Mouse (Mus musculus) left cerebral cortex, postnatal 10 days (tissue): ENCODE measurements around the gene Myh14. TPM values are rescaled to one million over a fixed set of nuclear protein-coding genes. Genes with fewer than 3 reads are reported as not detected.

Experiments used
- DNase-seq, 2 experiments: peaks; one replicate each; pipeline ENCODE4 v3.0.0; 2021 to 2022; ENCODE audit warnings: low spot score in 2 of 2, mixed read lengths in 1 of 2; ENCODE audit errors: extremely low spot score in 1 of 2
- intact Hi-C: fragments of 180-260 bp; cut with DNase I; formaldehyde crosslinking; loops from one replicate; pipeline ENCODE4 v1.15.1; 2025
- total RNA-seq, 2 experiments: library from RNA; stranded (reverse); gene quantifications; 2 replicates each; pipeline ENCODE4 v1.2.3; 2021

Myh14 gene
- total RNA-seq, 2 experiments from 2014 or later: 9.1 to 9.7 TPM

GRCm38 (mm10) chr7:44560435-44561400 lies 109.9 kb downstream of the Myh14 start:
- intact Hi-C loops: loop anchor here (5.0 kb wide), 1 partner anchor 38 kb away; the partner anchor contains the start of gene Mybpc2
- peak; percentile 62 to 78 for DNase-seq

- DNase-seq: no peak
- intact Hi-C loops: loop anchor here (10.0 kb wide), 1 partner anchor 183 kb away; no protein-coding TSS in a partner anchor
Observed at GRCm38 (mm10) chr7:44557629-44558028, 113.0 kb downstream of the Myh14 start.

Other genes starting within 250 kb of the Myh14 start
- gene Lrrc4b, start 241.8 kb downstream of the Myh14 start, total RNA-seq: 100 to 1,000 TPM; 311 to 323 TPM
- 10 to 100 TPM; 14.7 to 18.0 TPM for gene Aspdh, start 205.5 kb downstream of the Myh14 start, total RNA-seq
- gene Josd2, start 202.9 kb downstream of the Myh14 start, total RNA-seq: 10 to 100 TPM; 36.3 to 37.4 TPM
- 100 to 1,000 TPM; 143 to 144 TPM for gene Emc10, start 174.3 kb downstream of the Myh14 start, total RNA-seq
- 10 to 100 TPM; 24.4 to 26.8 TPM for gene Fam71e1, start 174.3 kb downstream of the Myh14 start, total RNA-seq
- under 1 TPM; 0.09 to 0.53 TPM for gene Mybpc2, start 146.2 kb downstream of the Myh14 start, total RNA-seq
- under 1 TPM in 1 of 2 experiments, not detected in 1; 0.13 TPM for gene Spib, start 138.8 kb downstream of the Myh14 start, total RNA-seq
- gene Pold1, start 122.0 kb downstream of the Myh14 start, total RNA-seq: 1 to 10 TPM; 6.9 to 7.2 TPM
- gene Nr1h2, start 116.9 kb downstream of the Myh14 start, total RNA-seq: 10 to 100 TPM; 49.6 to 53.6 TPM
- under 1 TPM in 1 of 2 experiments, not detected in 1; 0.32 TPM for gene Napsa, start 98.5 kb downstream of the Myh14 start, total RNA-seq
- gene Kcnc3, start 80.2 kb downstream of the Myh14 start, total RNA-seq: 10 to 100 TPM; 48.5 to 55.4 TPM
- not detected for gene Izumo2, start 37.9 kb upstream of the Myh14 start, total RNA-seq
- gene Vrk3, start 77.6 kb upstream of the Myh14 start, total RNA-seq: 10 to 100 TPM; 24.5 to 30.8 TPM
- under 1 TPM; 0.79 to 0.81 TPM for gene Zfp473, start 80.2 kb upstream of the Myh14 start, total RNA-seq
- 10 to 100 TPM; 39.8 to 42.9 TPM for gene Nup62, start 145.2 kb upstream of the Myh14 start, total RNA-seq
- 1 to 10 TPM; 1.1 to 2.7 TPM for gene Il4i1, start 145.5 kb upstream of the Myh14 start, total RNA-seq
- gene Atf5, start 145.8 kb upstream of the Myh14 start, total RNA-seq: 10 to 100 TPM; 23.6 to 24.1 TPM
- gene Akt1s1, start 178.1 kb upstream of the Myh14 start, total RNA-seq: 10 to 100 TPM; 69.6 to 74.9 TPM
- 10 to 100 TPM; 43.2 to 61.0 TPM for gene Tbc1d17, start 178.2 kb upstream of the Myh14 start, total RNA-seq
- gene Pnkp, start 186.3 kb upstream of the Myh14 start, total RNA-seq: 10 to 100 TPM; 28.1 to 31.1 TPM
- 100 to 1,000 TPM; 251 to 269 TPM for gene Ptov1, start 198.9 kb upstream of the Myh14 start, total RNA-seq
- gene Med25, start 221.9 kb upstream of the Myh14 start, total RNA-seq: 100 to 1,000 TPM in 1 of 2 experiments, 10 to 100 TPM in 1; 98.0 to 110 TPM
- 10 to 100 TPM; 17.8 to 19.0 TPM for gene Fuz, start 225.2 kb upstream of the Myh14 start, total RNA-seq